Mouse (Mus musculus) bone marrow macrophage, adult 2 months (primary cell): Measurements from ENCODE around the gene Gpd1l.

Experiments
- CTCF ChIP-seq: IDR thresholded peaks from 2 replicates; pipeline ENCODE4 v1.5.1; 2012; ENCODE audit warnings: low read depth, mild to moderate bottlenecking, low read length, moderate library complexity
- POLR2A ChIP-seq: IDR thresholded peaks from 2 replicates; pipeline ENCODE4 v1.6.1; 2012; ENCODE audit warnings: mild to moderate bottlenecking, low read depth, low read length, borderline replicate concordance

DNA sequence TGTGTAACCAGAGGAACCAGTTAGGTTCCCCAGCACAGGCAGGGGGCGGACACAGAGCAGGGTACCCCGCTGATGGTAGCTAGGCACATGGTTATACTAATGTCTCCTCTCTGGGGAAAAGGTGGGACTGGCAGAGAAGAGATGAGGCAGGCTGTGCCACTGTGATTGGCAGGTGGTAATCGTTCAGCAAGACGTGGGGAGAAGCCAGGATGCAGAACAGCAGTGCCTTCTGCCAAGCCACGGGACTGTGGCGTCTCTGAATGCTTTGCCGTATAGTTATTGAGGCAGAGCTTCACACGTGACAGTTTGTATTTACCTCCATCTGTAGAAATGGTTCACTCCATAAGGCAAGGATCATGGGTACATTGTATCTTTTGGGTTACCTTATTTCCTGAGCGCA lies 79.1 kb downstream of the Gpd1l start:
- TF ChIP-seq POLR2A (no peak), CTCF (no peak)
